Mouse (Mus musculus): ENCODE results near the gene Adap1.

- TF ChIP-seq CTCF (IDR thresholded peaks at IDR 0.05; ENCODE audit: extremely low read depth, insufficient read depth, insufficient read length, insufficient replicate concordance) (no peak), POLR2A (IDR thresholded peaks at IDR 0.05; ENCODE audit: low read depth, low read length) (no peak)
These were observed 21.8 kb downstream of the Adap1 start for GRCm38 (mm10) chr5:139303646-139304061.
